Mouse (Mus musculus): Measurements from ENCODE around the gene Dstn.

- no peak for TF ChIP-seq MAX (IDR thresholded peaks at IDR 0.05; ENCODE audit: low read depth)
- TF ChIP-seq USF1 (IDR thresholded peaks at IDR 0.05; ENCODE audit: low read depth) = no peak
- TF ChIP-seq POLR2A (IDR thresholded peaks at IDR 0.05; ENCODE audit: insufficient read length, low read depth) = no peak
- TF ChIP-seq E2F4 (IDR thresholded peaks at IDR 0.05; ENCODE audit: insufficient read depth) = no peak
- no peak for TF ChIP-seq POLR2AphosphoS2 (IDR thresholded peaks at IDR 0.05; ENCODE audit: insufficient read length, low read depth)
- TF ChIP-seq TCF12 (IDR thresholded peaks at IDR 0.05; ENCODE audit: insufficient read depth, poor library complexity, severe bottlenecking) = no peak
- TF ChIP-seq CEBPB (IDR thresholded peaks at IDR 0.05; ENCODE audit: insufficient read depth, poor library complexity, severe bottlenecking) = no peak
- TF ChIP-seq TCF3 (IDR thresholded peaks at IDR 0.05; ENCODE audit: insufficient read length, low read depth) = no peak
- no peak for TF ChIP-seq MYOD1 (IDR thresholded peaks at IDR 0.05; ENCODE audit: control insufficient read depth in 1 of 3, insufficient read length in 2 of 3, low read depth in 2 of 3)
- TF ChIP-seq MYOG (IDR thresholded peaks at IDR 0.05; ENCODE audit: control insufficient read depth in 1 of 3, insufficient read depth in 1 of 3, insufficient read length in 2 of 3, low read depth in 2 of 3) = no peak
Observed at GRCm38 (mm10) chr2:143970841-143971240, 55.7 kb downstream of the Dstn start.
